Mouse (Mus musculus) heart, postnatal 0 days (tissue): ENCODE results near the gene Acsl5.

Experiments
- CTCF ChIP-seq: IDR thresholded peaks from 2 replicates; pipeline ENCODE4 v1.5.1; 2016; ENCODE audit warnings: antibody characterized with exemption, control low read depth, low read depth
- EP300 ChIP-seq: IDR thresholded peaks from 2 replicates; pipeline ENCODE4 v1.6.1; 2016; ENCODE audit warnings: antibody characterized with exemption, low read depth

GRCm38 (mm10) chr19:55256156-55256555, 4.4 kb downstream of the Acsl5 start:
- TF ChIP-seq CTCF (no peak), EP300 (no peak)
